Mouse (Mus musculus) lung, embryonic 16.5 days (tissue): ENCODE results near the gene Gm1043. TPM values are rescaled to one million over a fixed set of nuclear protein-coding genes. Genes with fewer than 3 reads are reported as not detected.

Experiments used
- ATAC-seq: fragments of 200-750 bp; cut with Nextera tagmentation; 2 replicates; pipeline ENCODE4 v1.8.0; 2017; ENCODE audit warnings: low read depth, mild to moderate bottlenecking, moderate library complexity
- H3K27ac ChIP-seq: fragments of 300-500 bp; sonication (generic); 2 replicates; pipeline ENCODE4 v1.5.1; 2014; ENCODE audit warnings: mild to moderate bottlenecking, control low read depth, low read length
- H3K27me3 ChIP-seq: fragments of 300-500 bp; sonication (generic); 2 replicates; pipeline ENCODE4 v1.6.1; 2014; ENCODE audit warnings: low read depth, low read length, mixed read lengths; ENCODE audit not compliant: control insufficient read depth, insufficient read depth
- H3K36me3 ChIP-seq: fragments of 300-500 bp; sonication (generic); 2 replicates; pipeline ENCODE4 v1.6.1; 2014; ENCODE audit warnings: low read length; ENCODE audit not compliant: control insufficient read depth, insufficient read depth
- H3K4me1 ChIP-seq: fragments of 300-500 bp; sonication (generic); replicated peaks from 2 replicates; pipeline ENCODE4 v1.6.1; 2014; ENCODE audit warnings: low read length, mixed read lengths; ENCODE audit not compliant: control insufficient read depth, insufficient read depth
- H3K4me2 ChIP-seq: fragments of 300-500 bp; sonication (generic); 2 replicates; pipeline ENCODE4 v1.6.1; 2014; ENCODE audit warnings: low read depth, low read length, control low read depth
- H3K4me3 ChIP-seq: fragments of 300-500 bp; sonication (generic); 2 replicates; pipeline ENCODE4 v1.5.1; 2014; ENCODE audit warnings: mild to moderate bottlenecking, low read length, control low read depth
- H3K9ac ChIP-seq: fragments of 300-500 bp; sonication (generic); 2 replicates; pipeline ENCODE4 v1.6.1; 2014; ENCODE audit warnings: low read length, control low read depth
- H3K9me3 ChIP-seq: fragments of 300-500 bp; sonication (generic); 2 replicates; pipeline ENCODE4 v1.6.1; 2016; ENCODE audit warnings: low read length; ENCODE audit not compliant: control insufficient read depth
- WGBS: fragments of 180-500 bp; shearing (Covaris S2); extraction: QIAGEN DNeasy Blood & Tissue Kit; methylation state at CpG from one replicate; pipeline ENCODE4 v1.1.7; 2014; 5-methylcytosine and 5-hydroxymethylcytosine counted together
- polyA plus RNA-seq: library from polyadenylated mRNA; unstranded; fragments of >200 nt; fragmentation: Nextera tagmentation; extraction: Ambion mirVana; gene quantifications from 2 replicates; pipeline ENCODE4 v1.2.1, GENCODE M21; 2015

Gene Gm1043
- polyA plus RNA-seq, 1 experiment from 2014 or later, result not detected

DNA sequence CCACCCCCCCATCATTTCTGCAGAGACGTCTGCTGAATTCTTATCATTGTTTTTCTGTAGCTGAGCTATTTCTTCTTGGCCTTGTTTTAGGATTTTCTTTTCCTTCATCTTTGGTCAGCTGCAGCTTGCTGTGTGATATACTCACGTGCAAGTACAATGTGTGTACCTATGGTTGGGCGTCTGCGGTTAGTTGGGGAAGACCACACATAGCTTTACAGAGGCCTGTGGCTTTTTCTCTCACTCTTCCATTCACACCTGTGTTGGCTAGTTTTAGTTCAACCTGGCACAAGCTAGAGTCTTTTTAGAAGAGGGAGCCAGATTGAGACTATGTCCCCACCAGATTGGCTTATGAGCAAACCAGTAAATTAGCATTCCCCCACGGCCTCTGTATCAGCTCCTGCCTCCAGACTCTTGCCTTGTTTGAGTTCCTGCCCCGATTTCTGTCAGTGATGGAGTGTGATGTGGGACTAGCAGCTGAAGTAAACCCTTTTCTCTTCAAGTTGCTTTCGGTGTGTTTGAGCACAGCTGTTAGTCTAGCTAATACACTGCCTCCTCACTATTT lies 1.9 kb upstream of the Gm1043 start:
- no peak overlapping the region for H3K4me3 ChIP-seq
- H3K4me2 ChIP-seq, result no peak overlapping the region
- no peak for ATAC-seq
- H3K9me3 ChIP-seq, result no peaks in the 10 kb centered on the region
- no peaks in the 10 kb centered on the region for H3K4me1 ChIP-seq
- no peaks in the 10 kb centered on the region for H3K36me3 ChIP-seq
- no peaks in the 10 kb centered on the region for H3K27me3 ChIP-seq
- no peak overlapping the region for H3K27ac ChIP-seq
- WGBS, result 44% methylated on average over 7 of the region's 7 CpGs
- H3K9ac ChIP-seq, result no peak overlapping the region

DNA sequence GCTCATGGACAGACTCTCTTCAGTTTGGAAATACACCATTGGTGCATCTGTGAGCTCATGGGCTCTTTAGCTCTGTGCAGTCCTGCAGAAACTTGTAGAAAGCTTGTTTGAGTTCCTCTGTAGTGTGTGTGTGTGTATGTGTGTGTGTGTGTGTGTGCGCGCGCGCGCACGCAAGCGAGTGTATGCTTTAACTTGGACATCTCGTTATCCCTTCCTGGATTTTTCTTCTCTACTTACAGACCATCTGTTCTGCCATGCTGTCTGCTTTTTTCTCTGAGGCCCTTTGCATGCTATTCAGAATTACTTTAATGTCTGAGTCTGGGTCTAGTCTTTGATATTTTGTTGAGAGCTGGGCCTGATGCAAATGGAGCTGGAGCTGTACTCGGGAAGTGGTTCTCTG lies 1.3 kb upstream of the Gm1043 start:
- Histone ChIP-seq H3K9me3 (no peaks in the 10 kb centered on the region), H3K4me1 (no peaks in the 10 kb centered on the region), H3K36me3 (no peaks in the 10 kb centered on the region), H3K27me3 (no peaks in the 10 kb centered on the region), H3K9ac (no peak overlapping the region), H3K4me2 (no peak overlapping the region), H3K4me3 (no peak overlapping the region), H3K27ac (no peak overlapping the region)
- WGBS, result 84% methylated on average over 9 of the region's 9 CpGs
- ATAC-seq, result no peak

DNA sequence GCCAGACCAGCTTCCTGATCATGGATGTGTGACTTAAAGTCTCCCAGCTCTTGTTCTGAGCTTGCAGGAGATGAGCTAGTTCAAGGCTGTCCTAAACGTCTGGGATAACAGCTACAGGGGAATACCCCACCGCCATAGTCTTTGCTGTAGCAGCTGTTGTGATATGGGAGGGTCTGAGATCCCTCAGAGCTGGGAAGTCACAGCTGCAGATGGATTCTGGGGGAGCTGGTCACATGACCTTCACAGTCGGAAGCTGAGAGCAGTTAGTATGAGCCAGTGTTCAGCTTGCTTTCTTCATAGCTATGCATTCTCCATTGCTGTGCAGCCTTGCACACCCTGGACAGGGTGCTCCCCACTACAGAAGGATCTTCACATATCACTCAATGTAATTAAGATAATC lies 748 bp downstream of the Gm1043 start:
- H3K4me1 ChIP-seq, result no peaks in the 10 kb centered on the region
- ATAC-seq, result no peak
- no peak overlapping the region for H3K4me2 ChIP-seq
- no peak overlapping the region for H3K9ac ChIP-seq
- peaks cover 14% of the 10 kb centered on the region for H3K27me3 ChIP-seq
- WGBS, result 56% methylated on average over 3 of the region's 3 CpGs
- H3K36me3 ChIP-seq, result no peaks in the 10 kb centered on the region
- H3K4me3 ChIP-seq, result no peak overlapping the region
- no peaks in the 10 kb centered on the region for H3K9me3 ChIP-seq
- no peak overlapping the region for H3K27ac ChIP-seq

DNA sequence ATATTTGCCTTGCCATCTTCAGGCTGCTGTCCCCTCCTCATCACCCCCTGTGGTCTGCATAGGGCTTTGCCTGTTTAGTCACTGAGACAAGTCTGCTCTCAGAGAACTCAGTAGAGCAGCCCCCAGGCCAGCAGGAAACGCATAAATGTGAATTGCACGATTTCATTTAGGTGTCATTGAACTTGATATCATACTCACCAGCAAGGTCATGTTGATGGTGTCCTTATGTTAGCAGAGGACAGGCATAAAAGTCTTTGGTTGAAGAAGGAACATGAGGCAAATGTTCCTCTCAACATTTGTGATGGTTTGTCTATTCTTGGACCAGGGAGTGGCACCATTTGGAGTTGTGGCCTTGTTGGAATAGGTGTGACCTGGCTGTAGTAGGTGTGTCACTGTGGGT lies 2.6 kb downstream of the Gm1043 start:
- Histone ChIP-seq H3K4me3 (no peak overlapping the region), H3K9me3 (no peaks in the 10 kb centered on the region), H3K36me3 (no peaks in the 10 kb centered on the region), H3K4me2 (no peak overlapping the region), H3K9ac (no peak overlapping the region), H3K27ac (no peak overlapping the region), H3K4me1 (0 out of 2 replicates have a peak, but pooled peaks cover 3% of the 10 kb centered on the region), H3K27me3 (peaks cover 29% of the 10 kb centered on the region)
- ATAC-seq, result no peak
- WGBS, result 38% methylated on average over 2 of the region's 2 CpGs

DNA sequence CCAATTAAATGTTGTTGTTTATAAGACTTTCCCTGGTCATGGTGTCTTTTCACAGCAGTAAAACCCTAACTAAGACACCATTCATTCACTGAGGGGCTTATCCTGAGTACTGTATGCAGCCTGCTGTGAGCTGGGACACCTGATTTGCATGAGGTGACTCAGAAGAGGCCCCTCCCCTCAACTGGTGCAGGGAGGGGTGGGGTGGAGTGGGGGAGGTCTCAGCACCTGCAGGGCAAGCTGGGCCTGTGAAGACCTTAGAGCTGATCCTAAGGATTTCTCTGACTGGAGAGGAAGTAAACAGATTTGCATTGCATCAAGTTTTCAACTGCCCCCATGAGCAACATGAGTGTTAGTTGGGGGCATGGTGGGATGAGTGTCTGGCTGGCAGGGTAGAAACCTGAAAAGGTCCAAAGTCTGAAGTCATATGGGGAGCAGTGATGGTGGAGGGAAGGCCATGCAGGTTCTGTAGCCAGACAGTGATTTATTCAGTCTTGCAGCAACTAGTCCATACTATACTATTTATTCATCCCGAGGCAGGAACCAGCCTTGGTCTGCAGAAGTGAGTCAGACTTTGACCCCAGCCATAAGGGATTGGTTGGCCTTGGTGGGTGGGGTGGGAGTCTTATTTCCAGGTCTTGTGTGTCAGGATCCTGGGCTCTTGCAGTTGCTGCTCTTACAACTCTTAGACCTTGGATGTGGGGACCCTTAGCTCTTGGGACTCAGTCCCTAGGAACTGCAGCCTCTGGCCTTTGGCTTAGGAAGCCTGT lies 3.4 kb downstream of the Gm1043 start:
- Histone ChIP-seq H3K4me2 (no peak overlapping the region), H3K27me3 (peaks cover 31% of the 10 kb centered on the region), H3K36me3 (no peaks in the 10 kb centered on the region), H3K9me3 (no peaks in the 10 kb centered on the region), H3K27ac (no peak overlapping the region), H3K9ac (no peak overlapping the region), H3K4me3 (no peak overlapping the region), H3K4me1 (0 out of 2 replicates have a peak, but pooled peaks cover 3% of the 10 kb centered on the region)
- no peak for ATAC-seq
- WGBS, result 38% methylated on average over 1 of the region's 1 CpGs

DNA sequence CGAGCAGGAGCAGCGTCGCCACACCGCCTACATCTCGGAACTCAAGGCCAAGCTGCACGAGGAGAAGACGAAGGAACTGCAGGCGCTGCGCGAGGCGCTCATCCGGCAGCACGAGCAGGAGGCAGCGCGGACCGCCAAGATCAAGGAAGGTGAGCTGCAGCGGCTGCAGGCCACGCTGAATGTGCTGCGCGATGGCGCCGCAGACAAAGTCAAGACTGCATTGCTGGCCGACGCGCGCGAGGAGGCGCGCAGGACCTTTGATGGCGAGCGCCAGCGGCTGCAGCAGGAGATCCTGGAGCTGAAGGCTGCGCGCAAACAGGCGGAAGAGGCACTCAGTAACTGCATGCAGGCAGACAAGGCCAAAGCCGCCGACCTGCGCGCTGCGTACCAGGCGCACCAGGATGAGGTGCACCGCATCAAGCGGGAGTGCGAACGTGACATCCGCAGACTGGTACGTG lies 6.0 kb downstream of the Gm1043 start:
- Histone ChIP-seq H3K9me3 (no peaks in the 10 kb centered on the region), H3K4me1 (0 out of 2 replicates have a peak, but pooled peaks cover 3% of the 10 kb centered on the region), H3K36me3 (no peaks in the 10 kb centered on the region), H3K27ac (no peak overlapping the region), H3K4me3 (peak overlapping the region; percentile 24), H3K27me3 (peaks cover 31% of the 10 kb centered on the region), H3K4me2 (peak overlapping the region; percentile 41), H3K9ac (peak overlapping the region; percentile 24; the same call in 1 of the 2 replicates)
- no peak for ATAC-seq
- 1% methylated on average over 47 of the region's 47 CpGs for WGBS

DNA sequence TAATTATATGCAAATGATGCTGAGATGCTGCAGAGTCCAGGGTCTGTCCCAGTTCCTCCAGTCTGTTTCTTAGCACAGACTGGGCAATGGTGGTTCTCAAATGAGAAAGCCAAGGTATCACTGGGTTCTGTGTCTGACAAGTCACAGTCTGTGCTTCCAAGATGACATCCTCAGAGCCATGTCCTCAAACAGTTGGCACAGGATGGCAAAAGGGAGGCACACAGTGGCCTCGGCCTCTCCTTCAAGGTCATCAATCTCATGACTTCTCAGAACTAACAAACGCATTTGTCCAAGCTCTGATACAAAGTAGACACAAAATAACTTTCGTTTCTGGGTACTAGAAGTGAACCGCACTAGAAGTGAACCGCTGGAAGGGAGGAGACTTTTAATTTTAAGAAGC lies 9.8 kb downstream of the Gm1043 start:
- WGBS, result 76% methylated on average over 5 of the region's 5 CpGs
- Histone ChIP-seq H3K4me3 (no peak overlapping the region), H3K9ac (no peak overlapping the region), H3K27ac (no peak overlapping the region), H3K4me1 (0 out of 2 replicates have a peak, but pooled peaks cover 3% of the 10 kb centered on the region), H3K36me3 (no peaks in the 10 kb centered on the region), H3K4me2 (no peak overlapping the region), H3K9me3 (no peaks in the 10 kb centered on the region), H3K27me3 (peaks cover 27% of the 10 kb centered on the region)
- ATAC-seq, result no peak

DNA sequence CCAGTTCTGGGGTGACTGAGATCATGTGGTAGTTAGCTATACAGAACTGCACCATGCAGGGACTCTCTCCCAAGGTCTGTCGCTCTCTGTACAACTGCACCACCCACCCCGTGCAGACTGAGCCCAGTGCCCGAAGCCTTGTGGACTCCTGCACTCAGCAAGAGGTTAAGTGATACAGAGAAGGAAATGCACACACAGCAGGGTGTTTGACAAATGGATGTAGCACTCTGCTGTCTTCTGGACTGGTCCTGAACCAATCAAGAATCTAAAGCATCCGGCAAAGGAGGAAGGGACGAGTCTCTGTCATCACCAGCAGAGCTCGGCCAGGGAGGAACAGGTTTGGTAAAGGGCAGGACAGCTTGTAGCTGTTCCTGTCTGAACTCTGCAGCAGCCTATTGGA lies 12.4 kb downstream of the Gm1043 start:
- 50% methylated on average over 6 of the region's 6 CpGs for WGBS
- Histone ChIP-seq H3K4me2 (no peak overlapping the region), H3K9me3 (no peaks in the 10 kb centered on the region), H3K4me1 (no peaks in the 10 kb centered on the region; the same call in 1 of the 2 replicates), H3K9ac (no peak overlapping the region), H3K27ac (no peak overlapping the region), H3K4me3 (no peak overlapping the region), H3K36me3 (no peaks in the 10 kb centered on the region), H3K27me3 (peaks cover 3% of the 10 kb centered on the region; the same call in 1 of the 2 replicates)
- no peak for ATAC-seq

DNA sequence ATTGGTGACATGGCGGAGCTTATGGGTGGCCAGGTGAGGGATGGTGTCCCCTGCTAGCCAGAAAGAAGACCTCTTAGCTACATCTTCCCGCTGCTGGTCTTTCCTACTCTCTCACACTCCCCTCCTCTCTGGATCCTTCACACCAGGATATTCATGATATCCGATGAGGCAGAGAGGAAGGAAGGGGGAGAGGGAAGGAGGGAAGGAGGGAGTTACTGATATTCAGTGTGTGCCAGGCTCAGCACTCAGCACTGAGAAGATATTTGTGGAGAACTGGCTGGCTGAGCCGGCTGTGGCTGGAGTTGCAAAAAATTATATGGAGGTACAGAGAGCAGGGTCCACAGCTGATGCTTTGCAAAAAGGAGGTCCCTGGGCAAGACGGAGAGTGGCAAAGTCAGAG lies 15.6 kb downstream of the Gm1043 start:
- ATAC-seq, result no peak
- Histone ChIP-seq H3K9ac (no peak overlapping the region), H3K9me3 (no peaks in the 10 kb centered on the region), H3K4me3 (no peak overlapping the region), H3K27me3 (no peaks in the 10 kb centered on the region), H3K4me1 (no peaks in the 10 kb centered on the region; the same call in 1 of the 2 replicates), H3K4me2 (no peak overlapping the region), H3K36me3 (no peaks in the 10 kb centered on the region), H3K27ac (no peak overlapping the region)
- 51% methylated on average over 5 of the region's 5 CpGs for WGBS
